Mouse (Mus musculus): Measurements from ENCODE around the gene Ankzf1.
"Not testable (repeated sequence)": the region's sequence is repeated elsewhere in the genome, so short reads cannot be mapped to it uniquely, and the experiment has no call there.

Gene Ankzf1

DNA sequence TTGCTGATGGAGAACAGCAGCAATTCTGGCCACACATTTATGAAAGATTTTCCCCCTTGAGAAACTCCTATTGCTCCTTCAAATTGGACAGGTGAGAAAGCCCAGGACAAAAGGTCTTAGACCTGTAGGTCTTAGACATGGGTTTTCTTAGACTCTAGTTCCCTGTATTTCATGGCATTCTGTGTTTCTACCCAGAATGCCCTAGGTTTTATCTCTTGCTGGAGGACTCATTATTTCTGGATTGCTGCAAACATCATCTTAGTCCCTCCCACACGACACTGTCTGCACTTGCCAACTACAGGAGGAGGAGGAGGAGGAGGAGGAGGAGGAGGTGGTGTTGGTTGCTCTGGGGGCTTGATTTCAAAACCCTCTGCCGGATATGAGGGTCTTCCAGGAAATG, 34.2 kb downstream of the Ankzf1 start:
- DNase-seq (ENCODE audit: low spot score) = no peak

GRCm38 (mm10) chr1:75227653-75228052, 35.7 kb downstream of the Ankzf1 start:
- DNase-seq (ENCODE audit: low spot score) = no peak

- DNase-seq (ENCODE audit: low spot score) = no peak
Measured at GRCm38 (mm10) chr1:75229158-75229557, 37.2 kb downstream of the Ankzf1 start.

DNA sequence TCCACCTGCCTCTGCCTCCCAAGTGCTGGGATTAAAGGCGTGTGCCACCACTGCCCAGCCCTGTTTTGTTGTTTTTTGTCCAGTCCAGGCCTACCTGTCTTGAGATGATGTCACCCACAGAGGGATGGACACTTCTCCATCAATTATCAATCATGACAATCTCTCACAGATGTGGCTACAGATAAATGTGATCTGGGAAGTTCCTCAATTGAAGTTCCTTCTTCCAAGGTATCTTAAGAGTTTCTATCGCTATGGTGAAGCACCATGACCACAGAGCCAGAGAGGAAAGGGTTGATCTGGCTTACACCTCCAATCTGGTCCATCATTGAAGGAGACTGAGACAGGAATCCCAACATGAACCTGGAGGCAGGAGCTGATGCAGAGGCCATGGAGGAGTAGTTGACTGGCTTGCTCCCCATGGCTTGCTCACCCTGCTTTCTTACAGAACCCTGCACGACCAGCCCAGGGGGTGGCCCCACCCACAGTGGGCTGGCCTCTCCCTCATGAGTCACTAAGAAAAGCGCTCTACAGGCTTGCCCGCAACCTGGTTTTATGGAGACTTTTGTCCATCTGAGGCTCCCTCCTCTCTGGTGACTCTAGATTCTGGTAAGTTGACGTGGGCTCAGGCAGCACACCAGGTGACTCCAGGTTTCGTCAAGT, 38.5 kb downstream of the Ankzf1 start:
- no peak for DNase-seq (ENCODE audit: low spot score)

- DNase-seq (ENCODE audit: low spot score) = no peak
Measured at GRCm38 (mm10) chr1:75231224-75231623, 39.3 kb downstream of the Ankzf1 start.

DNA sequence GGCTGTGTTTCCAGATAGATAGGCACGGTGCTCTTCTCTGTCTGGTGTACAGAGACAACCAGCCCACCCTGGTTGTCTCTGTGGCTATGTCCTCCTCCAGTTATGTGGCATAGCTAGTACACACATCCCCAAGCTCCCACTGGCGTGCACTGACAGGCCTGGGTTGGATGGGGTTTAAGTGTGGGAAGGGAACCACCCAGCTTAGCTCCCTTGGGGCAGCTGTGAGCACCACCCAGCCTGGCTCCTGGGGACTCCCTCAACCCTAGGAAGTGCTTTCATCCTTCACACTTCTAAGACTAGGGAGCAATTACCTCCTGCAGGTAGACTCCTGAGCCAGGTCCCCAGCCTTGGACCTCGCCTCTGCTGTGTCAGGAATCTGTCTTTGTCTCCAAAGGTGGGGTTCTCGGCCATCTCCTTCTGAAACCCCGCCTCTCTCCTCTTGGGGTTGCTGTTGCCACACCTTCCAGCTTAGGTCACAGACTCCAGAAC, 39.8 kb downstream of the Ankzf1 start, which contains the start of gene A630095N17Rik:
Gene A630095N17Rik, minus strand, starts transcription at position 439 of the 489 bp plus-strand sequence.
- no peak for DNase-seq (ENCODE audit: low spot score)

DNA sequence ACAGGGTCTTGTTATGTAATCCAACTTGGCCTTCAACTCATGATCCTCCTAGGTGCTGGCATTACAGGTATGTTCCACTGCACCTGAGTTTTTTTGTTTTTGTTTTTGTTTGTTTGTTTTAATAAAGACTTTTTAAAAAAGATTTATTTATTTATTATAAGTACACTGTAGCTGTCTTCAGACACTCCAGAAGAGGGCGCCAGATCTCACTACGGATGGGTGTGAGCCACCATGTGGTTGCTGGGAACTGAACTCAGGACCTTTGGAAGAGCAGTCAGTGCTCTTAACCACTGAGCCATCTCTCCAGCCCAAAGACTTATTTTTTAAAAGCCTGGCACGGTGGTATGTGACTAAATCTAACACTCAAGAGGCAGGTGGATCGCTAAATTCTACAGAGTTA, 40.5 kb downstream of the Ankzf1 start:
- DNase-seq (ENCODE audit: low spot score) = not testable (repeated sequence)

GRCm38 (mm10) chr1:75234606-75235005, 42.7 kb downstream of the Ankzf1 start:
- DNase-seq (ENCODE audit: low spot score) = no peak

DNA sequence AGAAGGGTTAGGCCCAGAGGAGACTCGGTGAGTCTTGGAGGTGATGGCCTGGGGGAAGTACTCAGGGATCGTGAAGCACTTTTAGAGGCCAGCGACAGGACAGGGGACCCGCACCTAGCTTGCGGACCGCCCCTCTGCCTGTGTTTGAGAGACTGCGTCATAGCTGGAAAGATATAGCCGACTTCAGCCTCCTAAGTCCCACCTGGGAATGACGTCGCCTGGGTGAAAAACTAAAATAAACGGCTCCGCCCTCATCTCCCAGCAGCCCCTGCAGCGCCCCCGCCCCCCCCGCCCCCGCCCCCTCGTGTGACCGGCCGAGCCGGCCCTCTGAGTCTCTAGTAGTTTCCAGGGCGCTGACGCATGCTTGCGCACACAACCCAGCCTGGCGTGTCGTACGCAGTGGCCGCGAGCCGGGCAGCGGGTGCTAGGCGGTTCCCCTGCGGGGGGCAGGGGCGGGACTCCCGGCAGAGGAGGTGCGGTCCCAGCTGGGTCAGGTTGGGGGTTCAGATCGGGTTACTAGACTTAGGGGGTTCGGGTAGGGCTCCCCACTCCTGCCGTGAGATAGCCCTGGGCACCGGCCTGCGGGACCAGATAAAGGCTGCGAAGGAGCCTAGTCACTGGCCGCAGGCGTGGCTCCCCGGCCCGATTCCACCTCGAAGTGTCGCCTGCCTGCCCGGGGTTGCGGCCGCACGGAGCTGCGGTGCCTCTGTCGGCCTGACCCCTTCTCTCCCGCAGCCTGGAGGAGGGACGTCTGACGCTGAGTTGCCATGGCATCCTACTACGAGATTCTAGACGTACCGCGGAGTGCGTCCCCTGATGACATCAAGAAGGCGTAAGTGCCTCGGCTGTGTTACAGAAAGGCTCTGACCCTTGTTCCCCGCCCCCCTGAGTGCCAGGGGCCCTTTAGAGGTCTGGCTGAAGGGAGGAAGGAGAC, 44.4 kb downstream of the Ankzf1 start, which contains the start of gene Dnajb2:
Gene Dnajb2, plus strand, starts transcription at position 290 of the 934 bp plus-strand sequence.
- peak; percentile 73 for DNase-seq (ENCODE audit: low spot score)

- no peak for DNase-seq (ENCODE audit: low spot score)
Measured at GRCm38 (mm10) chr1:75239591-75239990, 47.6 kb downstream of the Ankzf1 start.

DNA sequence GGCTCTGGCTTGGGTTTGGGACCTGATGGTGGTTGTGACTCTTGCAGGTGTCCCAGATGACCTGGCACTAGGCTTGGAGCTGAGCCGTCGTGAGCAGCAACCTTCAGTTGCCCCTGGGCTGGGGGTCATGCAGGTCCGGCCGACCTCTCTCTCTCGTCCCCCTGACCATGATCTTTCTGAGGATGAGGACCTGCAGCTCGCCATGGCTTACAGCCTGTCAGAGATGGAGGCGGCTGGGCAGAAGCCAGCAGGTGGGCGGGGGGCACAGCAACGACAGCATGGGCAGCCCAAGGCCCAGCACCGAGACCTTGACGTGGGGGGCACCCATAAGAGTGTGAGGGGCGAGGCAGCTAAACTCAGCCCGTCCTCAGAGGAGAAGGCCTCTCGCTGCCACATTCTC, 51.5 kb downstream of the Ankzf1 start:
- DNase-seq (ENCODE audit: low spot score) = no peak

DNA sequence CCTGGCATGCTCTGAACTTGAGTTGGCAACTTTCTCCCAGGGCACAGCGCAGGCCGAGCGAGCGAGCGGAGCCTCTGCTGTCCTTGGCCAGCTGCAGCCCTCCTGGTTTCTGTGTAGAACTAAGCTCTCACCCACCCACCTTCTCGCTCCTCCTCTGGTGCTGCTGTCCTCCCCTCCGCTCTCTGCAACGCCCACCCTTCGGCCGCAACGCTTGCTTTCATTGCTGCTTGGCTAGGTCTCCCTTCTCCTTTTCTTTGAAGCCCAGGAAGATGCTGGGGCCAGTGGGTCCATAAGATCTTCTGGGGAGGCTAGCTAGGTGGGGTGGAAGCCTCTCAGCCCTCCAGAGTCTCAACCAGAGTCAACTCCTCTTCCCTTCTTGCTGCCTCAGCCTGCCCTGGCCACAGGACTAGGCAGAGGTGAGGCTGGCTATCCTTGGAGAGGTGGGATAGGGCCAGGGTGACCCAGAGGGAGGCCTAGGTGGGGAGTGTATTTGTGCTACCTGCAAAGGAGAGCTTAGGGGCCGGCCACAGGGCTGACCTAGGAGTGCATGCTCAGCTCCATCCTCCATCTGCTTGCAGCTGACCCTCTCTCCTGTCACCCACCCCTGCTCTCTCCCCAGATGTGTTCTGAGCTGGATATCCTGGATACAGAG, 52.4 kb downstream of the Ankzf1 start:
- no peak for DNase-seq (ENCODE audit: low spot score)

DNA sequence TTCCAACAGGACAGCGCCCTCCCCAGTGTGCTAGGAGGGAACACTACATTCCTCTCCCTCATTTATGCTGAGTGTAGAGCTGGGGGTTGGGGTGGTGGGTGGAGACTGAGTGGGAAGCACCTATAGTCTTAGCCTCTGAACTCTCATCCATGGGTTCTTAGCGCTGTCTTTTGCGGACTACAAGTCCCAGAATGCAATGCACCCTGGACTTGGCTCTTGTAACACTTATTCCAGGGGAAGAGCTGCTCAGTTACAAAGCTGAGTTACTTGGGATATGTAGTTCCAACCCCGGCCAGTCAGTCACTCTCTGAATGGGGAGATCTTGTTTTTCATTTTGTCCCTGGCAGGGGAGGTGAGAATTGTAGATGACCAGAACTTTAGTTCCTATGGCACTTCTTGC, 52.9 kb downstream of the Ankzf1 start:
- no peak for DNase-seq (ENCODE audit: low spot score)

- DNase-seq (ENCODE audit: low spot score) = no peak
Measured at GRCm38 (mm10) chr1:75247071-75247930, 55.4 kb downstream of the Ankzf1 start.

GRCm38 (mm10) chr1:75248041-75248772, 56.3 kb downstream of the Ankzf1 start:
- DNase-seq (ENCODE audit: low spot score) = no peak

Data from ovary, postnatal 10 days (tissue).